Mouse (Mus musculus) cerebellum, adult (tissue): ENCODE measurements around the gene Map3k10.
"Not testable (repeated sequence)": the region's sequence is repeated elsewhere in the genome, so short reads cannot be mapped to it uniquely, and the experiment has no call there.

Source experiments
- ATAC-seq: cut with Nextera tagmentation; 2 replicates; pipeline ENCODE4 v1.9.2; 2017; ENCODE audit warnings: mild to moderate bottlenecking, moderate library complexity, mixed read lengths; ENCODE audit not compliant: insufficient number of reproducible peaks, low FRiP score, low TSS enrichment

Gene Map3k10

GRCm38 (mm10) chr7:27655545-27655944, 18.9 kb downstream of the Map3k10 start:
- no peak for ATAC-seq

- no peak for ATAC-seq
Measured at GRCm38 (mm10) chr7:27654607-27655276, 19.7 kb downstream of the Map3k10 start.

- peak; percentile 42; the same call in 1 of the 2 replicates for ATAC-seq
Measured at GRCm38 (mm10) chr7:27653681-27654437, 20.5 kb downstream of the Map3k10 start, which contains the start of gene Ttc9b. Gene Ttc9b, plus strand, starts transcription at chr7:27653915.

DNA sequence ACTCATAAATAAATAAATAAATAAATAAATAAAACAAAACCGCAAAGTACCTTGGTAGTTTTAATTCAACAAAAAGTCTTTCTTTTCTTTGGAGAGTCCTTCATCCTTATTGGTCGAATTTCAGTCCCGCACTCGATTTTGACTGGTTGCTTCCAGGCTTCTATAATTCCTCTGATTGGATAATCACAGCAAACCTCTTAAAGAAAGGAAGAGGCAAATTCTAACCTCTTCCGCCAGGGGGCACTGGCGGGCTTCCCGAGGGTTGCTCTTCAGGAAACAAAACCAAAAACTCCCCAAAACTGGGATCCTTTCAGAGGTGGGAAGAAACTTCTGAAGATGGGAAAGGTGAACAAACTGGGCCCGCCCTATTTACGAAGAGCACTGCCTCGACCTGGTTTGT, 23.4 kb downstream of the Map3k10 start:
- no peak for ATAC-seq

DNA sequence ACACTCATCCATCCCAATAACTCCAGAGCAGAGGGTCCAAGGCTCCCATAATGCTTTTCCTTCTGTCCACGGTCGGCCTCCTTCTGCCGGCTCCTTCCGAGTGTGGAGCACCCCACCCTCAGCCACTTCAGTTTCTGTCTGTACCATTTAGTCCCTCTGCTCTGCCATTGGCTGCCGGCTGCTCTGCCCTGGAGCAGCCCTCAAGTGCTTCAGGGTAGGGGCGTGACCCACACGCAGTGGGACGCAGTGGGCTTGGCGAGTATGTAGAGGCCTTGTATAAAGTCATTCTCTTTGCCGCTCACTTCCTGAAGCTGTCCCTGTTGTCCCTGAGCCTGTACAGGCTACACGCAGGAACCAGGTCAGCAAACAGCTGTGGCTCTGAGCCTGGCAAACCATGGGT, 24.7 kb downstream of the Map3k10 start:
- no peak for ATAC-seq

DNA sequence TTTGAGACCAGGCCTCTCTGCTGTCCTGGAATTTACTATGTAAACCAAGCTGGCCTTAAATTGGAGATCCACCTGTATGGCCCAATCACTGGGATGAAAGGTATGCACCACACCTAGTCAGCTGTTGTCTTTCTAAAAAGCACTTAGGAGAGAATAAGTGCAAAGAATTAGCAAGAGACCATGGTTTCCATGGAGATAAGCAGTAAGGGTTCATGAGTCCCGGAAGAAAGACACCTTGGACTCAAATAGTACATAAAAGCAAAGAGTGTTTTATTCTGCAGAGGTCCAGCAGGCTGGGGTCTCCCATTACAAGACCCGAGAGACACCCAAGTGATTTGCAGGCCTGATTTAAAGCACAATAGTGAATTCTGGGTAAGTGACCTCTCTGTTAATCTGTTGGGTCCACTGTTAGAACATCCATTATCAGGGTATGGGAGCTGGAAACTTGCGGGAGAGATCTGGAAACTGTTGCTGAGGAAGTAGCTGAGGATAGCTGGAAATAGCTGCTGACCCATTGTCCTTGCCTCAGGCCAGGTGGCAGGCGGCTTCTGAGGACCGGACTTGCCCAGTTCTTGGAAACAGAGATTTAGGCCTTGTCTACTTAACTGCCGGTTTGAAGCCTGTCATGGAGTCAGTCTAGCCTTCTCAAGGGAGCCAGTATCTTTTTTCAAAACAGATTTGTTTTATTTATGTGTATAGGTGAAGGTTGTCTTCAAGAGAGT, 27.0 kb downstream of the Map3k10 start:
- no peak for ATAC-seq

GRCm38 (mm10) chr7:27646516-27646915, 27.9 kb downstream of the Map3k10 start:
- ATAC-seq = no peak

GRCm38 (mm10) chr7:27644471-27644870, 29.9 kb downstream of the Map3k10 start:
- ATAC-seq = no peak

DNA sequence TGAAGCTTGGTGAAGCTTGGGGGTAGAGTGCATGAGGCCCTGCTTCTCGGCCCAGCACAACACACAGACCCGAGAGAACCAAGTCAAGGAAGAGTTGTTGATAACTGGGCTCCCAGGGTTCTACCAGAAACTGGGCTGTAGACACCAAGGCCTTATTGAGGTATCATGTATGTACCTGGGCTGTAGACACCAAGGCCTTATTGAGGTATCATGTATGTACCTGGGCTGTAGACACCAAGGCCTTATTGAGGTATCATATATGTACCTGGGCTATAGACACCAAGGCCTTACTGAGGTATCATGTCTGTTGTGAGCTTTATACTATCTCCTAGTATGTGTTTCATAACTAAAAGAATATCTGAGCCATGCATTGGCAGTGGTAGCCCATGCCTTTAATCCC, 39.3 kb downstream of the Map3k10 start:
- ATAC-seq = not testable (repeated sequence)

- ATAC-seq = no peak
Measured at GRCm38 (mm10) chr7:27634691-27635090, 39.7 kb downstream of the Map3k10 start.

GRCm38 (mm10) chr7:27633166-27633565, 41.2 kb downstream of the Map3k10 start:
- ATAC-seq = no peak

GRCm38 (mm10) chr7:27631439-27631838, 43.0 kb downstream of the Map3k10 start:
- ATAC-seq = no peak

- ATAC-seq = not testable (repeated sequence)
Measured at GRCm38 (mm10) chr7:27628816-27629215, 45.6 kb downstream of the Map3k10 start.

- no peak for ATAC-seq
Measured at GRCm38 (mm10) chr7:27628190-27628589, 46.2 kb downstream of the Map3k10 start.

DNA sequence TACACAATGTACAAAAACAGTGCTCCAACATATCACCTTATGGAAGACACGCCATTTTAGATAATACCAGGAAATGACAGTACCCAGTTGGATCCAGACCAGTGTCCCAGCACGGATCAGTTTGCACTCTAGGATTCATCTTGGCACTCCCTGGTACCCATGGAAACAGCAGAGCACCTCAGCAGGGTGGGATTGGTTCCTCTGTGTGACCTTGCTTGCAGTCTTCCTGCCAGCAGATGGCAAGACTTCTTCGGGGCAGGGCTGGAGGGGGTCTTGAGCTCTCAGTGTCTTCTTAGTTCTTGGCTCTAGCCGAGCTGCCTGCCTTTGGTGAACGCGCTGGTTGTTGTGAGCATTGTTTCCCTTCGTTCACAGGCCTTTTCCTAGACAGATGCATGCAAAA, 46.7 kb downstream of the Map3k10 start:
- ATAC-seq = no peak

- ATAC-seq = no peak
Measured at GRCm38 (mm10) chr7:27624967-27625366, 49.4 kb downstream of the Map3k10 start.

- ATAC-seq = no peak
Measured at GRCm38 (mm10) chr7:27622234-27622633, 52.2 kb downstream of the Map3k10 start.

- 0 out of 2 replicates have a peak, but pooled peaks have one; percentile 56 for ATAC-seq
Measured at GRCm38 (mm10) chr7:27621028-27621427, 53.4 kb downstream of the Map3k10 start.

DNA sequence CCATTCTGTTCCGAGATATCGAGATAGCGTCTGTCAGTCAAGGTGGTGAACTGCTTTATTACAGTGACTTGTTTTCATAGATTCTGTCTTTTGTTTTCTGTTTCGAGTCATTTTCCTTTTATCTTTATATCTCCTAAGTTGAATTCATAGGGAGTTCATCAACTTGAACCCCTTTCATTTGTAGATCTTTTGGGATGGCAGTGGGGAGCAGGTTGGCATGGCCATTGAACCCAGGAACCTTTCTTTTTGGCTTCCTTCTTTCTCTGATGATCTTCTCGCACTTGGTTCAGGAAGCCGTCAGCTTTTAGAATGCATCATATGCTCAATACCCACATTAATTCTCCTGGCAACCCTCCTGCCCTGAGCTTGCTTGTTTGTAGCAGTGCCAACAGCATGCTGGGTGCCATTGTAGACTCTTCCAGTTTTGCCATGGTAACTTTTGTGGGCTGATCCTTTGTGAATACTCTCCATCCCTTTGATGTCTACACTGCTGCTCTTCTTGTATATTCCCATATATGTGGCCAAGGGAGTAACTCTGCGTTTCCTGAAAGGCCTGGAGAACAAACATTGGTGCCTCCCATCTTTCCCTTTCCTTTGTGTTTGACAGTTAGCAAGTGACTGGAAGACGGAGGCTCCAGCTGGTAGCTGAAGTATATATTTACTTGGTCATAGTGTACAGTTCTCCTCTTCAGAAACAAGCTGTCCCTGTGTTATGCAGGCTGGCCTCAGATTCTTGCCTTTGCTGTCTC, 60.5 kb downstream of the Map3k10 start:
- no peak for ATAC-seq

- 0 out of 2 replicates have a peak, but pooled peaks have one; percentile 42 for ATAC-seq
Measured at GRCm38 (mm10) chr7:27612940-27613339, 61.5 kb downstream of the Map3k10 start.
